Mouse (Mus musculus): ENCODE measurements around the gene Mipol1.

DNA sequence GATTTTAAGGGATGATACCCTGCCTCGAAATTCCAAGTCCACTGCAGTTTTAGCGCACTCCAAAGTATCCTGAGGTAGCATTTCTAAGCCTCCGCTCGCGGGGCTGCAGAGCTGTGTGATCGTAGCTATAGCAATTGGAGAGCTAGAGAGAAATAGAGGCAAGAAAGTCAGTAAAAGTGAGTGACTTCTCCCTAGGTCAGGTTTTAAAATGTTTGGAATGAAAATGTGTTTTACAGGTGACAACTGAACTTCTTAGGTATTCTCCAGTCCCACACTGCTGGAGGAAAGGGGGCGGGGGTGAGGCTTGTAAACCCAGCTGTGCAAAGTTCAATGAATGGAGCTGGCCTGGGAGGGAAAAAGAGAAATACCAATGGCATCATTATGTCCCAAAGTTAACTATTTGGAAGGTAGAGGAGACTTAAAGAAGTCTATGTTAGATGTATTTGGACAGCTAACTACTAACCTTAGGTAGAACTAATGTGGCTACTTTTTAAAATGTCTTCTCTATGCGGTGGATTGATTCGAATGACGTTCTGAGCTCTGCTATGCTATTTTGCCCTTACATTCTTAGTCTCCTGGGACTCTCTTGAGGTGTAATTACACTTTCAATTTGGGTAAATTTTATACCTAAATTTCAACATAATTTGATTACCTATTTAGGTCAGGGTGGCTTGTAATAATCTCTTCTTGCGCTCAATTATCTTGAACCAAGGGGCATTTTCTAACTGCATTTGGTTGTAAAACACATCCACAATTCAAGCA is 306.9 kb downstream of the Mipol1 start:
- TF ChIP-seq CTCF (conservative IDR thresholded peaks at IDR 0.05; ENCODE audit: insufficient read depth, insufficient read length, low read depth, low read length), result no peak
- no peak for TF ChIP-seq POLR2A (IDR thresholded peaks at IDR 0.05; ENCODE audit: low read depth, low read length)

Data from kidney, adult 2 months (tissue).